Mouse (Mus musculus) embryonic fibroblast, embryonic 13.5 days (primary cell): ENCODE results near the gene Cdk14.

Source experiments
- CTCF ChIP-seq: IDR thresholded peaks from 2 replicates; pipeline ENCODE4 v1.5.1; 2011; ENCODE audit warnings: mild to moderate bottlenecking, control low read depth, low read length, moderate library complexity, borderline replicate concordance; ENCODE audit not compliant: insufficient read depth
- POLR2A ChIP-seq: IDR thresholded peaks from 2 replicates; pipeline ENCODE4 v1.6.1; 2011; ENCODE audit warnings: low read depth, mild to moderate bottlenecking, control low read depth, low read length, moderate library complexity

- no peak for TF ChIP-seq CTCF
- TF ChIP-seq POLR2A, result no peak
Observed at GRCm38 (mm10) chr5:5373541-5373940, 46.6 kb downstream of the Cdk14 start.
